ENCODE assay signal across 9 mouse cellular contexts in genomic region chr9:46150890-46151703, GRCm38 (mm10).
DNase-seq lines count a peak whose midpoint lies in the region; ATAC-seq and TF ChIP-seq lines count a peak whose summit lies in the region.
"Had no signal": no experiment of that assay in that cellular context is flagged by ENCODE, and none has a peak within 500 bp of the region (broad histone marks: within the 10 kb centered on the region; RNA-seq: fewer than 3 reads in every experiment).

No protein-coding gene starts in this region.

- no peak overlapping the region for H3K4me2 ChIP-seq in heart, embryonic 14.5 days (ENCODE audit: low read length)
- H3K4me2 ChIP-seq in embryonic facial prominence, embryonic 12.5 days (replicated peaks) = no peak overlapping the region
- no peak overlapping the region for H3K4me2 ChIP-seq in liver, embryonic 13.5 days

- H3K4me3 ChIP-seq in heart, embryonic 14.5 days (ENCODE audit: control insufficient read depth in 1 of 2, insufficient read depth in 1 of 2, low read depth in 1 of 2, low read length in 2 of 2) = no peak overlapping the region
- H3K4me3 ChIP-seq in ES-Bruce4 (ENCODE audit: low read depth, low read length) = no peak overlapping the region
- no peak overlapping the region for H3K4me3 ChIP-seq in embryonic facial prominence, embryonic 12.5 days
- no peak overlapping the region for H3K4me3 ChIP-seq in liver, embryonic 13.5 days (replicated peaks)

- TF ChIP-seq EP300 in ES-Bruce4 (IDR thresholded peaks at IDR 0.05; ENCODE audit: insufficient read depth, low read depth, low read length) = no peak

- H3K36me3 ChIP-seq in heart, embryonic 14.5 days (ENCODE audit: control insufficient read depth, insufficient read depth, low read length) = no peaks in the 10 kb centered on the region
- no peaks in the 10 kb centered on the region for H3K36me3 ChIP-seq in ES-Bruce4 (ENCODE audit: control insufficient read depth, insufficient read depth, low read length, poor library complexity, severe bottlenecking)
- H3K36me3 ChIP-seq in embryonic facial prominence, embryonic 12.5 days = no peaks in the 10 kb centered on the region
- H3K36me3 ChIP-seq in liver, embryonic 13.5 days = no peaks in the 10 kb centered on the region; the same call in 1 of the 2 replicates

- no peak for ATAC-seq in heart, embryonic 14.5 days (ENCODE audit: insufficient number of reproducible peaks, insufficient read depth, low FRiP score, low read depth)
- ATAC-seq in embryonic facial prominence, embryonic 12.5 days (ENCODE audit: insufficient number of reproducible peaks, insufficient read depth, low FRiP score, low TSS enrichment) = no peak
- no peak for ATAC-seq in liver, embryonic 13.5 days (ENCODE audit: low read depth)
- ATAC-seq in granulocyte monocyte progenitor cell, adult 5-6 weeks (replicated peaks; ENCODE audit: poor library complexity, severe bottlenecking) = no peak
- ATAC-seq: forebrain, embryonic 14.5 days had no signal

- TF ChIP-seq CTCF in ES-Bruce4 (IDR thresholded peaks at IDR 0.05; ENCODE audit: low read depth, low read length) = no peak

- DNase-seq in heart, postnatal 4 days = no peak
- DNase-seq in liver, embryonic 13.5 days = no peak
- no peak for DNase-seq in right cerebral cortex, postnatal 25 days
- DNase-seq in ovary, postnatal 36 days (ENCODE audit: low spot score) = no peak

- H3K27ac ChIP-seq in heart, embryonic 14.5 days (replicated peaks in 1 of 2; ENCODE audit: control insufficient read depth in 1 of 2, insufficient read depth in 1 of 2, low read depth in 2 of 2, low read length in 2 of 2) = peak overlapping the region; percentile 50 to 78
- H3K27ac ChIP-seq in ES-Bruce4 (ENCODE audit: insufficient read depth, low read length) = peak overlapping the region; percentile 79
- H3K27ac ChIP-seq in embryonic facial prominence, embryonic 12.5 days = peak overlapping the region; percentile 50; the same call in 1 of the 2 replicates
- peak overlapping the region; percentile 55 for H3K27ac ChIP-seq in liver, embryonic 13.5 days

- no peak overlapping the region; the same call in 1 of the 2 replicates for H3K9ac ChIP-seq in heart, embryonic 14.5 days (ENCODE audit: low read length)
- no peak overlapping the region for H3K9ac ChIP-seq in ES-Bruce4 (ENCODE audit: low read depth, poor library complexity, severe bottlenecking)
- H3K9ac ChIP-seq in embryonic facial prominence, embryonic 12.5 days = no peak overlapping the region
- no peak overlapping the region for H3K9ac ChIP-seq in liver, embryonic 13.5 days

- no peak for TF ChIP-seq POLR2A in ES-Bruce4 (IDR thresholded peaks at IDR 0.05; ENCODE audit: insufficient read depth, low read length)

- 31% methylated on average over 2 of the region's 2 CpGs for WGBS in heart, embryonic 14.5 days
- WGBS in embryonic facial prominence, embryonic 12.5 days = 67% methylated on average over 2 of the region's 2 CpGs
- WGBS in liver, embryonic 13.5 days (ENCODE audit: insufficient replicate concordance) = 29% methylated on average over 2 of the region's 2 CpGs

- peaks cover 25 to 48% of the 10 kb centered on the region in 2 experiments for H3K4me1 ChIP-seq in heart, embryonic 14.5 days (ENCODE audit: control insufficient read depth in 2 of 2, insufficient read depth in 2 of 2, low read length in 2 of 2)
- peaks cover 4% of the 10 kb centered on the region for H3K4me1 ChIP-seq in ES-Bruce4 (ENCODE audit: control insufficient read depth, insufficient read depth, low read length)
- H3K4me1 ChIP-seq in embryonic facial prominence, embryonic 12.5 days = peaks cover 21% of the 10 kb centered on the region; the same call in 1 of the 2 replicates
- H3K4me1 ChIP-seq in liver, embryonic 13.5 days (replicated peaks) = peaks cover 63% of the 10 kb centered on the region

- H3K27me3 ChIP-seq in heart, embryonic 14.5 days (ENCODE audit: control insufficient read depth, insufficient read depth, low read length) = no peaks in the 10 kb centered on the region
- no peaks in the 10 kb centered on the region for H3K27me3 ChIP-seq in ES-Bruce4 (ENCODE audit: control insufficient read depth, insufficient read depth, low read length, poor library complexity, severe bottlenecking)
- no peaks in the 10 kb centered on the region for H3K27me3 ChIP-seq in embryonic facial prominence, embryonic 12.5 days
- H3K27me3 ChIP-seq in liver, embryonic 13.5 days = no peaks in the 10 kb centered on the region

- H3K9me3 ChIP-seq in heart, embryonic 14.5 days (ENCODE audit: control insufficient read depth, low read length) = no peaks in the 10 kb centered on the region
- H3K9me3 ChIP-seq in ES-Bruce4 (replicated peaks; ENCODE audit: control insufficient read depth, insufficient read depth, low read length, poor library complexity, severe bottlenecking) = no peaks in the 10 kb centered on the region
- H3K9me3 ChIP-seq in embryonic facial prominence, embryonic 12.5 days = no peaks in the 10 kb centered on the region
- no peaks in the 10 kb centered on the region for H3K9me3 ChIP-seq in liver, embryonic 13.5 days (replicated peaks)
